Mouse (Mus musculus) layer of hippocampus, adult 8-10 months (tissue): Measurements from ENCODE around the gene Haghl. TPM values are rescaled to one million over a fixed set of nuclear protein-coding genes. Genes with fewer than 3 reads are reported as not detected.

Source experiments
- DNase-seq, 2 experiments: peaks; one replicate each; pipeline ENCODE4 v3.0.0; 2022; ENCODE audit warnings: low spot score in 2 of 2
- total RNA-seq, 4 experiments: library from RNA; stranded (reverse); gene quantifications; 2 replicates each; pipeline ENCODE4 v1.2.4; 2022

The Haghl gene
- 100 to 1,000 TPM in 2 of 4 experiments, 10 to 100 TPM in 2; 94.5 to 130 (median 112) TPM for total RNA-seq

- peak; percentile 94 to 98 for DNase-seq
Observed at GRCm38 (mm10) chr17:25785281-25785745, at the start of gene Haghl. Haghl (minus strand) TSS chr17:25785673.

GRCm38 (mm10) chr17:25834595-25835222 is 49.2 kb upstream of the Haghl start:
- DNase-seq: no peak

GRCm38 (mm10) chr17:25833961-25834594 is 48.6 kb upstream of the Haghl start:
- no peak for DNase-seq

GRCm38 (mm10) chr17:25833291-25833663 is 47.8 kb upstream of the Haghl start, which contains the start of gene Stub1:
Stub1 (minus strand) TSS chr17:25833404.
- DNase-seq: peak; percentile 85 to 87

- peak; percentile 98 to 99 for DNase-seq
Observed at GRCm38 (mm10) chr17:25832436-25833290, 47.2 kb upstream of the Haghl start.

GRCm38 (mm10) chr17:25831451-25832281 is 46.2 kb upstream of the Haghl start:
- no peak for DNase-seq

GRCm38 (mm10) chr17:25830806-25831431 is 45.4 kb upstream of the Haghl start:
- no peak for DNase-seq

GRCm38 (mm10) chr17:25830200-25830753 is 44.8 kb upstream of the Haghl start:
- no peak for DNase-seq

- no peak for DNase-seq
Observed at GRCm38 (mm10) chr17:25829558-25830017, 44.1 kb upstream of the Haghl start.

GRCm38 (mm10) chr17:25828712-25829557 is 43.5 kb upstream of the Haghl start, which contains the start of gene Jmjd8:
Jmjd8 (plus strand) TSS chr17:25828867.
- DNase-seq: peak; percentile 78 to 87

- no peak for DNase-seq
Observed at GRCm38 (mm10) chr17:25828223-25828594, 42.7 kb upstream of the Haghl start.

GRCm38 (mm10) chr17:25827546-25828222 is 42.2 kb upstream of the Haghl start:
- no peak for DNase-seq

GRCm38 (mm10) chr17:25827011-25827410 is 41.5 kb upstream of the Haghl start:
- no peak for DNase-seq

GRCm38 (mm10) chr17:25825984-25826570 is 40.6 kb upstream of the Haghl start:
- no peak for DNase-seq

- DNase-seq: no peak
Observed at GRCm38 (mm10) chr17:25825311-25825710, 39.8 kb upstream of the Haghl start.

GRCm38 (mm10) chr17:25824362-25825142 is 39.1 kb upstream of the Haghl start:
- DNase-seq: no peak

GRCm38 (mm10) chr17:25823452-25823851 is 38.0 kb upstream of the Haghl start, which contains the start of gene Wdr24:
Wdr24 (plus strand) TSS chr17:25823627.
- peak in 1 of 2 experiments; percentile 83 for DNase-seq
